Mouse (Mus musculus) bone marrow, adult 2 months (tissue): ENCODE results near the gene Cmtm1.

Experiments
- CTCF ChIP-seq: fragments of 200-500 bp; IDR thresholded peaks from 2 replicates; pipeline ENCODE4 v1.5.1; 2011; ENCODE audit warnings: low read length, control low read depth; ENCODE audit not compliant: control insufficient read depth, insufficient read depth
- POLR2A ChIP-seq: fragments of 200-500 bp; IDR thresholded peaks from 2 replicates; pipeline ENCODE4 v1.6.1; 2011; ENCODE audit warnings: low read depth, mild to moderate bottlenecking, control low read depth, low read length, borderline replicate concordance; ENCODE audit not compliant: control insufficient read depth

DNA sequence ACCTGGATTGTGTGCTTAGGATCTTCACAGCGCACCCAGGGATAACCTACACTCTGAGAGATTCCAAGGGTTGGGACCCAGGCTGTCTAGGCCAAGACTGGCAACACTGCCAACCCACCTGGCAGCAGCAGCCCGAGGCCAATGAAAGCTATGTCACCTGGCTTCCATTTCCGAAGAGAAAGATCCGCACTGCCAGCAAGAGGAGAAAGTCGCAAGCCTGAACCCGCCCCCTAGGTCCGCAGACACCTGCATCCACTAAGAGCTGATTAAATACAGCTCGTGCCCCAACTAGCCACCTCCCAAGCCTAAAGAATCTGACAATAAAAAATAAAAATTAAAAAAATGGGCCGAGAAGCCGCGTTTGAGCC is 62.1 kb downstream of the Cmtm1 start:
- TF ChIP-seq POLR2A (no peak), CTCF (no peak)
